Mouse (Mus musculus) embryonic facial prominence, embryonic 11.5 days (tissue): ENCODE data around the gene 1700037H04Rik. TPM values are rescaled to one million over a fixed set of nuclear protein-coding genes. Genes with fewer than 3 reads are reported as not detected.

Source experiments
- ATAC-seq: fragments of 200-750 bp; cut with Nextera tagmentation; replicated peaks from 2 replicates; pipeline ENCODE4 v1.8.0; 2017; ENCODE audit warnings: low read depth; ENCODE audit not compliant: insufficient number of reproducible peaks, low FRiP score, low TSS enrichment
- DNase-seq: peaks from one replicate; pipeline ENCODE4 v3.0.0-alpha.2; 2015; ENCODE audit warnings: low spot score
- H3K27ac ChIP-seq: fragments of 300-500 bp; sonication (generic); replicated peaks from 2 replicates; pipeline ENCODE4 v1.5.1; 2014; ENCODE audit warnings: mild to moderate bottlenecking, low read depth, low read length, control low read depth
- H3K27me3 ChIP-seq: fragments of 300-500 bp; sonication (generic); 2 replicates; pipeline ENCODE4 v1.6.1; 2014; ENCODE audit warnings: mild to moderate bottlenecking, low read length, moderate library complexity, mixed read lengths; ENCODE audit not compliant: control insufficient read depth, insufficient read depth
- H3K36me3 ChIP-seq: fragments of 300-500 bp; sonication (generic); replicated peaks from 2 replicates; pipeline ENCODE4 v1.6.1; 2014; ENCODE audit warnings: low read depth, mild to moderate bottlenecking, low read length, moderate library complexity, mixed read lengths; ENCODE audit not compliant: control insufficient read depth, insufficient read depth
- H3K4me1 ChIP-seq: fragments of 300-500 bp; sonication (generic); 2 replicates; pipeline ENCODE4 v1.6.1; 2014; ENCODE audit warnings: low read length, mixed read lengths; ENCODE audit not compliant: control insufficient read depth, insufficient read depth
- H3K4me2 ChIP-seq: fragments of 300-500 bp; sonication (generic); 2 replicates; pipeline ENCODE4 v1.6.1; 2014; ENCODE audit warnings: low read depth, mild to moderate bottlenecking, control low read depth, low read length, moderate library complexity
- H3K4me3 ChIP-seq: fragments of 300-500 bp; sonication (generic); 2 replicates; pipeline ENCODE4 v1.5.1; 2014; ENCODE audit warnings: low read depth, low read length, control low read depth
- H3K9ac ChIP-seq: fragments of 300-500 bp; sonication (generic); replicated peaks from 2 replicates; pipeline ENCODE4 v1.6.1; 2014; ENCODE audit warnings: mild to moderate bottlenecking, control low read depth, low read length
- H3K9me3 ChIP-seq: fragments of 300-500 bp; sonication (generic); replicated peaks from 2 replicates; pipeline ENCODE4 v1.6.1; 2016; ENCODE audit warnings: mild to moderate bottlenecking, low read length, inconsistent platforms, mixed read lengths; ENCODE audit not compliant: control insufficient read depth
- WGBS: fragments of 180-500 bp; shearing (Covaris S2); extraction: QIAGEN DNeasy Blood & Tissue Kit; methylation state at CpG from one replicate; pipeline ENCODE4 v1.1.7; 2014; 5-methylcytosine and 5-hydroxymethylcytosine counted together
- polyA plus RNA-seq: library from polyadenylated mRNA; unstranded; fragments of >200 nt; fragmentation: Nextera tagmentation; extraction: Ambion mirVana; gene quantifications from 2 replicates; pipeline ENCODE4 v1.2.1, GENCODE M21; 2014

The 1700037H04Rik gene
- polyA plus RNA-seq, 1 experiment from 2014 or later, result 81.2 TPM

- H3K4me3 ChIP-seq, result no peak overlapping the region
- H3K36me3 ChIP-seq, result no peaks in the 10 kb centered on the region
- H3K4me2 ChIP-seq, result no peak overlapping the region
- H3K9me3 ChIP-seq, result no peaks in the 10 kb centered on the region
- no peaks in the 10 kb centered on the region for H3K4me1 ChIP-seq
- no peaks in the 10 kb centered on the region for H3K27me3 ChIP-seq
- WGBS, result 88% methylated on average over 3 of the region's 3 CpGs
- H3K27ac ChIP-seq, result no peak overlapping the region
- ATAC-seq, result no peak
- DNase-seq, result no peak
- H3K9ac ChIP-seq, result no peak overlapping the region
Measured at GRCm38 (mm10) chr2:131201262-131201661, 41.4 kb upstream of the 1700037H04Rik start.

- Histone ChIP-seq H3K27me3 (no peaks in the 10 kb centered on the region), H3K27ac (no peak overlapping the region), H3K4me2 (no peak overlapping the region), H3K9me3 (no peaks in the 10 kb centered on the region), H3K4me1 (no peaks in the 10 kb centered on the region), H3K4me3 (no peak overlapping the region), H3K36me3 (no peaks in the 10 kb centered on the region), H3K9ac (no peak overlapping the region)
- WGBS, result 71% methylated on average over 2 of the region's 2 CpGs
- ATAC-seq (no peak), DNase-seq (no peak)
Measured at GRCm38 (mm10) chr2:131200710-131201109, 40.8 kb upstream of the 1700037H04Rik start.

- no peaks in the 10 kb centered on the region; the same call in 1 of the 2 replicates for H3K36me3 ChIP-seq
- H3K4me3 ChIP-seq, result no peak overlapping the region
- no peak overlapping the region for H3K27ac ChIP-seq
- H3K27me3 ChIP-seq, result no peaks in the 10 kb centered on the region
- DNase-seq (no peak), ATAC-seq (no peak)
- 93% methylated on average over 16 of the region's 16 CpGs for WGBS
- no peaks in the 10 kb centered on the region for H3K9me3 ChIP-seq
- H3K4me1 ChIP-seq, result no peaks in the 10 kb centered on the region
- H3K4me2 ChIP-seq, result no peak overlapping the region
- H3K9ac ChIP-seq, result no peak overlapping the region
Measured at GRCm38 (mm10) chr2:131196606-131197316, 36.9 kb upstream of the 1700037H04Rik start.

GRCm38 (mm10) chr2:131191005-131191390 is 31.1 kb upstream of the 1700037H04Rik start:
- Histone ChIP-seq H3K27ac (no peak overlapping the region), H3K4me1 (no peaks in the 10 kb centered on the region; the same call in none of the 2 replicates), H3K9me3 (no peaks in the 10 kb centered on the region), H3K36me3 (no peaks in the 10 kb centered on the region; the same call in 1 of the 2 replicates), H3K4me3 (no peak overlapping the region), H3K9ac (0 out of 2 replicates have a peak overlapping the region, but pooled peaks have one; percentile 28), H3K4me2 (no peak overlapping the region), H3K27me3 (no peaks in the 10 kb centered on the region)
- 73% methylated on average over 7 of the region's 7 CpGs for WGBS
- ATAC-seq (no peak), DNase-seq (no peak)

GRCm38 (mm10) chr2:131190344-131191004 is 30.6 kb upstream of the 1700037H04Rik start:
- WGBS, result 26% methylated on average over 10 of the region's 10 CpGs
- no peaks in the 10 kb centered on the region for H3K27me3 ChIP-seq
- H3K4me2 ChIP-seq, result no peak overlapping the region
- peak overlapping the region; percentile 28; the same call in 1 of the 2 replicates for H3K9ac ChIP-seq
- no peaks in the 10 kb centered on the region; the same call in 1 of the 2 replicates for H3K36me3 ChIP-seq
- H3K4me3 ChIP-seq, result no peak overlapping the region
- no peaks in the 10 kb centered on the region for H3K9me3 ChIP-seq
- ATAC-seq (peak; percentile 51), DNase-seq (peak; percentile 57)
- no peaks in the 10 kb centered on the region; the same call in none of the 2 replicates for H3K4me1 ChIP-seq
- H3K27ac ChIP-seq, result 0 out of 2 replicates have a peak overlapping the region, but pooled peaks have one; percentile 28

- ATAC-seq (no peak), DNase-seq (no peak)
- no peak overlapping the region for H3K4me2 ChIP-seq
- no peaks in the 10 kb centered on the region for H3K9me3 ChIP-seq
- no peaks in the 10 kb centered on the region; the same call in 1 of the 2 replicates for H3K36me3 ChIP-seq
- 0 out of 2 replicates have a peak overlapping the region, but pooled peaks have one; percentile 25 for H3K27ac ChIP-seq
- no peaks in the 10 kb centered on the region for H3K27me3 ChIP-seq
- peak overlapping the region; percentile 13 for H3K9ac ChIP-seq
- no peaks in the 10 kb centered on the region; the same call in none of the 2 replicates for H3K4me1 ChIP-seq
- H3K4me3 ChIP-seq, result no peak overlapping the region
- 46% methylated on average over 5 of the region's 5 CpGs for WGBS
Measured at GRCm38 (mm10) chr2:131189521-131190309, 29.8 kb upstream of the 1700037H04Rik start.

GRCm38 (mm10) chr2:131188311-131188710 is 28.4 kb upstream of the 1700037H04Rik start:
- Histone ChIP-seq H3K27ac (no peak overlapping the region), H3K4me3 (no peak overlapping the region), H3K27me3 (no peaks in the 10 kb centered on the region), H3K9ac (no peak overlapping the region), H3K4me2 (no peak overlapping the region), H3K36me3 (no peaks in the 10 kb centered on the region; the same call in 1 of the 2 replicates), H3K4me1 (no peaks in the 10 kb centered on the region; the same call in none of the 2 replicates), H3K9me3 (no peaks in the 10 kb centered on the region)
- WGBS, result 93% methylated on average over 5 of the region's 5 CpGs
- ATAC-seq (no peak), DNase-seq (no peak)
